Mouse (Mus musculus) CH12.LX (cell line): ENCODE data around the gene Coro2a. TPM values are rescaled to one million over a fixed set of nuclear protein-coding genes. Genes with fewer than 3 reads are reported as not detected.

ENCODE experiments used
- DNase-seq: peaks from one replicate; pipeline ENCODE4 v3.0.0-alpha.2; 2013; ENCODE audit errors: extremely low read depth
- H3K27ac ChIP-seq: 2 replicates; pipeline ENCODE4 v1.5.1; 2012; ENCODE audit warnings: low read depth, mild to moderate bottlenecking, control low read depth, moderate library complexity; ENCODE audit not compliant: insufficient read depth
- H3K27me3 ChIP-seq: replicated peaks from 2 replicates; pipeline ENCODE3; 2012; ENCODE audit warnings: inconsistent platforms
- H3K36me3 ChIP-seq, 2 experiments: replicated peaks in 1 of 2; 2 replicates each; pipeline versions ENCODE3 to v1.6.1; 2012; ENCODE audit warnings: inconsistent platforms in 1 of 2, low read length in 1 of 2, mild to moderate bottlenecking in 1 of 2, mixed read lengths in 1 of 2, moderate library complexity in 1 of 2; ENCODE audit not compliant: control insufficient read depth in 1 of 2, insufficient read depth in 1 of 2
- H3K4me1 ChIP-seq, 2 experiments: 2 replicates each; pipeline ENCODE4 v1.6.1; 2012; ENCODE audit warnings: inconsistent platforms in 1 of 2, moderate library complexity in 1 of 2; ENCODE audit not compliant: insufficient read depth in 2 of 2, control insufficient read depth in 1 of 2
- H3K4me2 ChIP-seq: 2 replicates; pipeline ENCODE4 v1.6.1; 2012; ENCODE audit warnings: low read depth, mild to moderate bottlenecking, control low read depth; ENCODE audit not compliant: poor library complexity, insufficient read depth, severe bottlenecking
- H3K4me3 ChIP-seq, 3 experiments: fragments of 150-350 bp in 1 of 3; sonication (generic) in 1 of 3; replicated peaks in 1 of 3; 2 replicates each; pipeline versions ENCODE3 to v1.5.1; 2011 to 2012; ENCODE audit warnings: low read depth in 2 of 3, low read length in 2 of 3, mild to moderate bottlenecking in 2 of 3, moderate library complexity in 2 of 3, control low read depth in 1 of 3, improper control_type of control experiment in 1 of 3, inconsistent platforms in 1 of 3, mixed read lengths in 1 of 3; ENCODE audit not compliant: poor library complexity in 1 of 3
- H3K79me2 ChIP-seq: replicated peaks from 2 replicates; pipeline ENCODE4 v1.6.1; 2012; ENCODE audit warnings: mild to moderate bottlenecking, moderate library complexity; ENCODE audit not compliant: control insufficient read depth, poor library complexity, insufficient read depth, severe bottlenecking; ENCODE audit errors: extremely low read depth
- H3K9ac ChIP-seq: 2 replicates; pipeline ENCODE4 v1.6.1; 2012; ENCODE audit warnings: low read depth, mild to moderate bottlenecking, control low read depth, moderate library complexity; ENCODE audit not compliant: insufficient read depth
- H3K9me3 ChIP-seq: replicated peaks from 2 replicates; pipeline ENCODE3; 2012; ENCODE audit warnings: low read length, inconsistent platforms, mixed read lengths
- BHLHE40 ChIP-seq: IDR thresholded peaks from 2 replicates; pipeline ENCODE4 v1.6.1; 2011; ENCODE audit warnings: mild to moderate bottlenecking, low read depth, low read length, improper control_type of control experiment
- E2F4 ChIP-seq: IDR thresholded peaks from 2 replicates; pipeline ENCODE4 v1.6.1; 2011; ENCODE audit warnings: low read depth, low read length, improper control_type of control experiment; ENCODE audit not compliant: insufficient replicate concordance
- ELF1 ChIP-seq: IDR thresholded peaks from 2 replicates; pipeline ENCODE4 v1.6.1; 2014; ENCODE audit warnings: low read depth, mild to moderate bottlenecking, inconsistent platforms, low read length, improper control_type of control experiment
- EP300 ChIP-seq: IDR thresholded peaks from 2 replicates; pipeline ENCODE4 v1.6.1; 2011; ENCODE audit warnings: low read length, improper control_type of control experiment
- ETS1 ChIP-seq: conservative IDR thresholded peaks from 2 replicates; pipeline ENCODE4 v1.6.1; 2012; ENCODE audit warnings: low read depth, mild to moderate bottlenecking, inconsistent platforms, low read length, improper control_type of control experiment, moderate library complexity
- GABPA ChIP-seq: IDR thresholded peaks from 2 replicates; pipeline ENCODE4 v1.6.1; 2012; ENCODE audit warnings: low read depth, low read length, improper control_type of control experiment, inconsistent platforms; ENCODE audit not compliant: insufficient replicate concordance
- JUN ChIP-seq: IDR thresholded peaks from 2 replicates; pipeline ENCODE4 v1.6.1; 2011; ENCODE audit warnings: low read depth, mild to moderate bottlenecking, low read length, improper control_type of control experiment, moderate library complexity; ENCODE audit not compliant: insufficient read depth
- JUND ChIP-seq: conservative IDR thresholded peaks from 2 replicates; pipeline ENCODE4 v1.6.1; 2011; ENCODE audit warnings: low read depth, low read length, improper control_type of control experiment
- MAFK ChIP-seq: IDR thresholded peaks from 2 replicates; pipeline ENCODE4 v1.6.1; 2011; ENCODE audit warnings: low read length, improper control_type of control experiment; ENCODE audit not compliant: insufficient replicate concordance
- MAX ChIP-seq: IDR thresholded peaks from 2 replicates; pipeline ENCODE4 v1.6.1; 2011; ENCODE audit warnings: low read length, improper control_type of control experiment
- MAZ ChIP-seq: IDR thresholded peaks from 2 replicates; pipeline ENCODE4 v1.6.1; 2012; ENCODE audit warnings: low read depth, mild to moderate bottlenecking, inconsistent platforms, low read length, improper control_type of control experiment, moderate library complexity
- NRF1 ChIP-seq: IDR thresholded peaks from 2 replicates; pipeline ENCODE4 v1.6.1; 2014; ENCODE audit warnings: low read depth, mild to moderate bottlenecking, inconsistent platforms, low read length, improper control_type of control experiment, moderate library complexity
- PAX5 ChIP-seq: IDR thresholded peaks from 2 replicates; pipeline ENCODE4 v1.6.1; 2012; ENCODE audit warnings: low read length, inconsistent platforms, mixed read lengths
- POLR2A ChIP-seq: IDR thresholded peaks from 2 replicates; pipeline ENCODE4 v1.6.1; 2011; ENCODE audit warnings: low read depth, mild to moderate bottlenecking, improper control_type of control experiment, low read length
- POLR2AphosphoS2 ChIP-seq: IDR thresholded peaks from 2 replicates; pipeline ENCODE4 v1.6.1; 2011; ENCODE audit warnings: low read depth, low read length, improper control_type of control experiment
- RAD21 ChIP-seq: IDR thresholded peaks from 2 replicates; pipeline ENCODE4 v1.6.1; 2011; ENCODE audit warnings: low read depth, mild to moderate bottlenecking, low read length, improper control_type of control experiment, moderate library complexity
- RCOR1 ChIP-seq: conservative IDR thresholded peaks from 2 replicates; pipeline ENCODE4 v1.6.1; 2012; ENCODE audit warnings: low read depth, mild to moderate bottlenecking, inconsistent platforms, low read length, improper control_type of control experiment
- SIN3A ChIP-seq: IDR thresholded peaks from 2 replicates; pipeline ENCODE4 v1.6.1; 2012; ENCODE audit warnings: low read length, improper control_type of control experiment, inconsistent platforms
- TBP ChIP-seq: conservative IDR thresholded peaks from 2 replicates; pipeline ENCODE4 v1.6.1; 2011; ENCODE audit warnings: low read depth, low read length, improper control_type of control experiment
- TCF12 ChIP-seq: IDR thresholded peaks from 2 replicates; pipeline ENCODE4 v1.6.1; 2014; ENCODE audit warnings: low read depth, mild to moderate bottlenecking, inconsistent platforms, low read length, improper control_type of control experiment
- UBTF ChIP-seq: IDR thresholded peaks from 2 replicates; pipeline ENCODE4 v1.6.1; 2012; ENCODE audit warnings: low read depth, mild to moderate bottlenecking, inconsistent platforms, low read length, improper control_type of control experiment, moderate library complexity
- USF1 ChIP-seq: IDR thresholded peaks from 2 replicates; pipeline ENCODE4 v1.6.1; 2014; ENCODE audit warnings: low read depth, mild to moderate bottlenecking, inconsistent platforms, low read length, improper control_type of control experiment
- USF2 ChIP-seq: conservative IDR thresholded peaks from 2 replicates; pipeline ENCODE4 v1.6.1; 2011; ENCODE audit warnings: low read depth, low read length, improper control_type of control experiment
- ZC3H11A ChIP-seq: IDR thresholded peaks from 2 replicates; pipeline ENCODE4 v1.6.1; 2012; ENCODE audit warnings: low read depth, mild to moderate bottlenecking, inconsistent platforms, low read length, improper control_type of control experiment
- ZKSCAN1 ChIP-seq: IDR thresholded peaks from 2 replicates; pipeline ENCODE4 v1.6.1; 2012; ENCODE audit warnings: low read depth, inconsistent platforms, low read length, improper control_type of control experiment, borderline replicate concordance
- ZMIZ1 ChIP-seq: IDR thresholded peaks from 2 replicates; pipeline ENCODE4 v1.6.1; 2012; ENCODE audit warnings: low read depth, mild to moderate bottlenecking, inconsistent platforms, low read length, improper control_type of control experiment
- ZNF384 ChIP-seq: IDR thresholded peaks from 2 replicates; pipeline ENCODE4 v1.6.1; 2012; ENCODE audit warnings: low read depth, low read length, improper control_type of control experiment, inconsistent platforms
- dilution Hi-C: fragments of 300-500 bp; cut with MboI; formaldehyde crosslinking; loops from 2 replicates; pipeline ENCODE4 v1.14.3; 2020; ENCODE audit warnings: low sequenced_read_pairs; ENCODE audit not compliant: extremely low pct_unique_long_range_greater_than_20kb, extremely low pct_ligation_motif_present
- in situ Hi-C: fragments of 300-500 bp; cut with MboI; formaldehyde crosslinking; loops from 3 replicates; pipeline ENCODE4 v1.14.3; 2019; ENCODE audit warnings: low sequenced_read_pairs, low pct_ligation_motif_present, low pct_unique_long_range_greater_than_20kb, mixed read lengths
- polyA plus RNA-seq: library from polyadenylated mRNA; unstranded; fragments of >175 nt; gene quantifications from 2 replicates; pipeline ENCODE4 v1.2.1, GENCODE M21; 2012; ENCODE audit warnings: low read depth; ENCODE audit not compliant: insufficient read length
- total RNA-seq, 2 experiments: library from RNA; depleted of rRNA; stranded (reverse); fragments of 300-350 nt in 1 of 2; fragments of >200 nt in 1 of 2; gene quantifications; 2 replicates each; pipeline ENCODE4 v1.2.3; 2012 to 2014

Gene Coro2a
- total and polyA plus RNA-seq, 3 experiments: 24.6 to 223 (median 129) TPM

GRCm38 (mm10) chr4:46535840-46536361, 66.1 kb downstream of the Coro2a start, which contains the start of gene Trim14 (continued):
- no peak for TF ChIP-seq ZKSCAN1
- no peak for TF ChIP-seq GABPA
- no peak for TF ChIP-seq EP300
- no peak for TF ChIP-seq ETS1
- no peak; the same call in 1 of the 2 replicates for TF ChIP-seq MAX
- no peak for TF ChIP-seq PAX5
- TF ChIP-seq RAD21: peak; percentile 42
- TF ChIP-seq POLR2A: peak; percentile 82

- peak; percentile 86 for DNase-seq
- peak overlapping the region; percentile 86 to 99 (median 98) for H3K4me3 ChIP-seq
- no peaks in the 10 kb centered on the region for H3K27me3 ChIP-seq
- dilution Hi-C loops: no loop called here
- H3K9me3 ChIP-seq: no peaks in the 10 kb centered on the region
- in situ Hi-C loops: loop anchor here (10.0 kb wide), 1 partner anchor 120 kb away; the partner anchor contains the start of gene Tbc1d2
- H3K36me3 ChIP-seq: peaks cover 44 to 59% of the 10 kb centered on the region in 2 experiments
- TF ChIP-seq POLR2AphosphoS2: no peak
- TF ChIP-seq UBTF: no peak
- TF ChIP-seq NRF1: no peak
- TF ChIP-seq ZC3H11A: no peak
- no peak for TF ChIP-seq JUN
- peak; percentile 84 for TF ChIP-seq ELF1
- TF ChIP-seq PAX5: no peak
- TF ChIP-seq GABPA: no peak
- TF ChIP-seq RCOR1: no peak
- no peak for TF ChIP-seq MAFK
- no peak for TF ChIP-seq E2F4
- peak; percentile 57; the same call in 1 of the 2 replicates for TF ChIP-seq ZMIZ1
- peak; percentile 62 for TF ChIP-seq TCF12
- peak; percentile 40; the same call in 1 of the 2 replicates for TF ChIP-seq SIN3A
- TF ChIP-seq BHLHE40: no peak
- no peak for TF ChIP-seq ZNF384
- TF ChIP-seq TBP: peak; percentile 92
- no peak for TF ChIP-seq JUND
- no peak for TF ChIP-seq USF2
- no peak for TF ChIP-seq MAZ
- peak; percentile 62 for TF ChIP-seq POLR2A
- no peak for TF ChIP-seq USF1
- peaks cover 5 to 26% of the 10 kb centered on the region in 2 experiments; a peak in 3 of 4 replicates for H3K4me1 ChIP-seq
- H3K4me2 ChIP-seq: peak overlapping the region; percentile 77
- peaks cover 7% of the 10 kb centered on the region; the same call in 1 of the 2 replicates for H3K79me2 ChIP-seq
- H3K9ac ChIP-seq: peak overlapping the region; percentile 89
- peak overlapping the region; percentile 97 for H3K27ac ChIP-seq
Measured at GRCm38 (mm10) chr4:46535094-46535830, 66.7 kb downstream of the Coro2a start.
